Mouse (Mus musculus) hindbrain, embryonic 11.5 days (tissue): ENCODE measurements at regions not wholly inside any gene's neighbourhood (a gene's known extent, or its start where the extent isn't known, plus 50 kb on each side); places are given as distances from the start of the nearest gene placed in this dataset.

Experiments used
- ATAC-seq: fragments of 200-750 bp; cut with Nextera tagmentation; 2 replicates; pipeline ENCODE4 v1.8.0; 2017; ENCODE audit warnings: mild to moderate bottlenecking, moderate TSS enrichment, moderate library complexity; ENCODE audit not compliant: low FRiP score
- DNase-seq: peaks from one replicate; pipeline ENCODE4 v3.0.0-alpha.2; 2015; ENCODE audit warnings: low spot score
- H3K27ac ChIP-seq: fragments of 300-500 bp; sonication (generic); 2 replicates; pipeline ENCODE4 v1.5.1; 2014; ENCODE audit warnings: mild to moderate bottlenecking, low read depth, low read length
- H3K27me3 ChIP-seq: fragments of 300-500 bp; sonication (generic); 2 replicates; pipeline ENCODE4 v1.6.1; 2014; ENCODE audit warnings: mild to moderate bottlenecking, low read length, moderate library complexity, mixed read lengths; ENCODE audit not compliant: control insufficient read depth, insufficient read depth
- H3K36me3 ChIP-seq: fragments of 300-500 bp; sonication (generic); 2 replicates; pipeline ENCODE4 v1.6.1; 2014; ENCODE audit warnings: mild to moderate bottlenecking, low read length, moderate library complexity, mixed read lengths; ENCODE audit not compliant: control insufficient read depth, insufficient read depth
- H3K4me1 ChIP-seq: fragments of 300-500 bp; sonication (generic); replicated peaks from 2 replicates; pipeline ENCODE4 v1.6.1; 2014; ENCODE audit warnings: low read length, mixed read lengths; ENCODE audit not compliant: control insufficient read depth, insufficient read depth
- H3K4me2 ChIP-seq: fragments of 300-500 bp; sonication (generic); replicated peaks from 2 replicates; pipeline ENCODE4 v1.6.1; 2014; ENCODE audit warnings: mild to moderate bottlenecking, low read depth, low read length
- H3K4me3 ChIP-seq: fragments of 300-500 bp; sonication (generic); 2 replicates; pipeline ENCODE4 v1.5.1; 2014; ENCODE audit warnings: low read depth, low read length
- H3K9ac ChIP-seq: fragments of 300-500 bp; sonication (generic); 2 replicates; pipeline ENCODE4 v1.6.1; 2014; ENCODE audit warnings: low read depth, low read length
- H3K9me3 ChIP-seq: fragments of 300-500 bp; sonication (generic); 2 replicates; pipeline ENCODE4 v1.6.1; 2016; ENCODE audit warnings: low read length; ENCODE audit not compliant: control insufficient read depth
- WGBS: fragments of 180-500 bp; shearing (Covaris S2); extraction: QIAGEN DNeasy Blood & Tissue Kit; methylation state at CpG from one replicate; pipeline ENCODE4 v1.1.7; 2014; 5-methylcytosine and 5-hydroxymethylcytosine counted together

DNA sequence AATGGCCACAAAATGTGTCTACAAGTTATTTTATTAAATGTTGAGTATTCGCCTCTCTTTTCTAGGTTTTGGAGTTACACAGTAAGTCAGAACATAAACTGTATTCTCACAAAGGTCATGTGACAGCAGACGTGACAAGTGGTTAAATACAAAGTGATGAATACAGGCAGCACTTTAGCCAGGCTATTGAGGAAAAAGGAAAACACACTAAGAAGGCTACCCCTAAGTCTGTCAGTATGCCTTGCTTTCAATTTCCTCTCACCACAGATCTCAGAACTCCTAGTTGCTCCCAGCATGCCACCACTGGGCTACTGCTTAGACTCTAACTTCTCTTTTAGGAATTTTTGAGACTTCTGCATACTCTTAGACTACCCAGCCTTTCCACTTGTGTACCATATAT is 297.9 kb upstream of the Pex5l start:
- DNase-seq: no peak
- H3K27ac ChIP-seq: no peak overlapping the region
- 65% methylated on average over 2 of the region's 2 CpGs for WGBS

DNA sequence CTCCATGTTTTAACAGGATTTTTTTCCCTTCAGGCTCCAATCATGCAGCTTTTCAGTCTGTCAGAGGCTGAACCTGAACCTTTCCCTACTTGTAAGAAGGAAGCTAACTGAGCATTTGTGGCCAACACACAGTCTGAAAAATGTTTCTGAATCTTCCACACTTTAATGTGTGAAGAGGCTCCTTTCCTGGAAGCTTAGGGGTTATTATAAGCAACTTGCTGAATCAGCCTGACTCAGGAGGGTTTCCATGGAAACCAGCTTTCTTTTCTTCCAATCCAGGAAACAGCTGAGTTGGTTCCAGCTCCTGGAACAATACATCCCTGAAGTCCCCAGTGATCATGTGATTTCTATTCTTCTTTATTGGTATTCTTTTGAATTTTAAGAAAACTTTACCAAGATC is 297.5 kb upstream of the Pex5l start:
- Histone ChIP-seq H3K9me3 (no peaks in the 10 kb centered on the region), H3K9ac (no peak overlapping the region), H3K4me2 (no peak overlapping the region), H3K27me3 (no peaks in the 10 kb centered on the region), H3K36me3 (no peaks in the 10 kb centered on the region), H3K4me1 (no peaks in the 10 kb centered on the region), H3K4me3 (no peak overlapping the region), H3K27ac (no peak overlapping the region)
- DNase-seq (peak; percentile 38), ATAC-seq (no peak)

More for the DNA sequence above, 297.9 kb upstream of the Pex5l start:
- no peaks in the 10 kb centered on the region for H3K36me3 ChIP-seq
- no peak overlapping the region for H3K4me3 ChIP-seq
- H3K4me2 ChIP-seq: no peak overlapping the region
- no peaks in the 10 kb centered on the region for H3K4me1 ChIP-seq
- H3K27me3 ChIP-seq: no peaks in the 10 kb centered on the region
- no peak overlapping the region for H3K9ac ChIP-seq
- ATAC-seq: no peak
- no peaks in the 10 kb centered on the region for H3K9me3 ChIP-seq

GRCm38 (mm10) chr3:33416922-33417321 is 273.9 kb upstream of the Pex5l start:
- Histone ChIP-seq H3K4me1 (no peaks in the 10 kb centered on the region), H3K27ac (no peak overlapping the region), H3K9ac (no peak overlapping the region), H3K4me2 (no peak overlapping the region), H3K4me3 (no peak overlapping the region), H3K9me3 (no peaks in the 10 kb centered on the region), H3K36me3 (no peaks in the 10 kb centered on the region), H3K27me3 (no peaks in the 10 kb centered on the region)
- 72% methylated on average over 3 of the region's 3 CpGs for WGBS
- DNase-seq: no peak
- ATAC-seq: no peak

DNA sequence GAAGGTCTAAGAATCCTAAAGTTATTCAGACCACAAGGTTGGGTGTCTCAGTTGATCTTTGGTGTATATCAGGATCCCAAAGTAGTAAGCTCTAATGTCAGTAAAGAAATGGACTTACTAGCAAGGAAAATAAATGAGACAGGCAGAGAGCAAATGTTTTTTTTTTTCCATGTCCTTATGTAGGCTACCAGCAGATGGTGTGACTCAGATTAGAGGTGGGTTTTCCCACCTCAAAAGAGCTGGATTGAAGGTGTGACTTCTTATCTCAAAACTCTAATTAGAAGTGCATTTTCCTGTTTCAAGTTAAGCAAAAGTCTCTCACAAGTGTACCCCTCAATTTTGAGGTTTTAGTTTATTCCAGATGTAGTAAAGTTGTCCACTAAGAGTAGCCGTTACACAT is 273.3 kb upstream of the Pex5l start:
- no peak for DNase-seq
- H3K4me3 ChIP-seq: no peak overlapping the region
- no peaks in the 10 kb centered on the region for H3K36me3 ChIP-seq
- H3K9ac ChIP-seq: no peak overlapping the region
- ATAC-seq: no peak
- H3K27me3 ChIP-seq: no peaks in the 10 kb centered on the region
- 95% methylated on average over 1 of the region's 1 CpGs for WGBS
- no peak overlapping the region for H3K4me2 ChIP-seq
- no peaks in the 10 kb centered on the region for H3K9me3 ChIP-seq
- no peaks in the 10 kb centered on the region for H3K4me1 ChIP-seq
- no peak overlapping the region for H3K27ac ChIP-seq

GRCm38 (mm10) chr3:33401904-33402303 is 258.9 kb upstream of the Pex5l start:
- Histone ChIP-seq H3K9ac (no peak overlapping the region), H3K27me3 (no peaks in the 10 kb centered on the region), H3K27ac (no peak overlapping the region), H3K36me3 (no peaks in the 10 kb centered on the region), H3K4me3 (no peak overlapping the region), H3K4me1 (no peaks in the 10 kb centered on the region), H3K9me3 (no peaks in the 10 kb centered on the region), H3K4me2 (no peak overlapping the region)
- 76% methylated on average over 2 of the region's 2 CpGs for WGBS
- ATAC-seq (no peak), DNase-seq (no peak)

DNA sequence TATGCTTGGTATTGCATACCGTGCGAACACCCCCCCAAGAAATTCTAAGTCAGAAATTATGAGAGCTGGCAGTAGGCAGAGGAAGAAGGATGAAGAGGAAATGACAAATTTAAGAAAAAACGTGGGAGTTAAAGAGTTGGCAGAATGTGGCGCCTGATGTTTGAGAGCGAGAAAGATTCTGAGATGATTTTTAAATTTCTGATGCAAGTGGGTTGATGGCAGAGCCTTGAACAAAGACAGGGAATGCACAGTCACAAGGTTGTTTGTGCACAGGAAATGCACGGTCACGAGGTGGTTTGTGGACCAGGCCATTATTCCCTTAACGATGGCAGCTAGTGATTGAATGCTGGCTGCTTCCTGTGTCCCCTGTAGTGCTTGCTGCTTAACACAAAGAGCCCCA is 256.3 kb upstream of the Pex5l start:
- 78% methylated on average over 8 of the region's 8 CpGs for WGBS
- no peaks in the 10 kb centered on the region for H3K36me3 ChIP-seq
- H3K9ac ChIP-seq: no peak overlapping the region
- H3K9me3 ChIP-seq: no peaks in the 10 kb centered on the region
- H3K27ac ChIP-seq: no peak overlapping the region
- ATAC-seq: no peak
- no peaks in the 10 kb centered on the region for H3K4me1 ChIP-seq
- no peak overlapping the region for H3K4me2 ChIP-seq
- DNase-seq: no peak
- H3K27me3 ChIP-seq: no peaks in the 10 kb centered on the region
- H3K4me3 ChIP-seq: no peak overlapping the region

- H3K4me1 ChIP-seq: no peaks in the 10 kb centered on the region
- no peak overlapping the region for H3K9ac ChIP-seq
- DNase-seq (no peak), ATAC-seq (no peak)
- no peak overlapping the region for H3K27ac ChIP-seq
- H3K36me3 ChIP-seq: no peaks in the 10 kb centered on the region
- no peak overlapping the region for H3K4me3 ChIP-seq
- 81% methylated on average over 2 of the region's 2 CpGs for WGBS
- no peaks in the 10 kb centered on the region for H3K9me3 ChIP-seq
- H3K27me3 ChIP-seq: no peaks in the 10 kb centered on the region
- H3K4me2 ChIP-seq: no peak overlapping the region
Observed at GRCm38 (mm10) chr3:33398326-33398725, 255.3 kb upstream of the Pex5l start.

DNA sequence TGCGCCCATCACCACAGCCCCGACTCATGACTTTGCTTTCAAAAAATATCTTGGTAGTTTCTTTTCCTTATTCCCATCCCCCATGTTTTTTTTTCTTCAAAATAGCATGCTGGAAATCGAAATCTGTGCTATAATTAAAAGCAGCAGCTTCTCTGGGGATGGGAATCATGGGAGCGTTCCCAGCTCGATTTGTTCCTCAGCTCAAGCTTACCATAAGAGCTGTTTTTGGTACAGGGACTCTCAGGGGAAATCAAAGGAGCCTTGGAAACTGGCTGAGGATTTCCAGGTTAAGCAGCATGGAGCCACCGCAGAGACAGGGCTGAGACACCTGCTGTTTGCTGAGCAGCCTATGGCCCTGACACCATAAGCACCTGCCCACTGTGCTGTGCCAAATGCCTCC is 254.2 kb upstream of the Pex5l start:
- H3K36me3 ChIP-seq: no peaks in the 10 kb centered on the region
- H3K9me3 ChIP-seq: no peaks in the 10 kb centered on the region
- H3K9ac ChIP-seq: no peak overlapping the region
- H3K4me3 ChIP-seq: no peak overlapping the region
- H3K4me2 ChIP-seq: no peak overlapping the region
- 72% methylated on average over 6 of the region's 6 CpGs for WGBS
- no peak for DNase-seq
- no peak overlapping the region for H3K27ac ChIP-seq
- no peak for ATAC-seq
- H3K27me3 ChIP-seq: no peaks in the 10 kb centered on the region
- H3K4me1 ChIP-seq: no peaks in the 10 kb centered on the region

GRCm38 (mm10) chr3:33392541-33392822 is 249.4 kb upstream of the Pex5l start:
- DNase-seq (no peak), ATAC-seq (no peak)
- H3K27me3 ChIP-seq: no peaks in the 10 kb centered on the region
- H3K27ac ChIP-seq: no peak overlapping the region
- H3K4me1 ChIP-seq: no peaks in the 10 kb centered on the region
- no peaks in the 10 kb centered on the region for H3K9me3 ChIP-seq
- no peak overlapping the region for H3K4me2 ChIP-seq
- WGBS: 77% methylated on average over 1 of the region's 1 CpGs
- no peak overlapping the region for H3K4me3 ChIP-seq
- H3K36me3 ChIP-seq: no peaks in the 10 kb centered on the region
- no peak overlapping the region for H3K9ac ChIP-seq
